Mouse (Mus musculus) intestine, postnatal 0 days (tissue): ENCODE results near the gene Naaa. TPM values are rescaled to one million over a fixed set of nuclear protein-coding genes. Genes with fewer than 3 reads are reported as not detected.

Source experiments
- ATAC-seq: fragments of 200-750 bp; cut with Nextera tagmentation; 2 replicates; pipeline ENCODE4 v1.8.0; 2017; ENCODE audit warnings: mild to moderate bottlenecking, moderate TSS enrichment, moderate library complexity
- H3K27ac ChIP-seq: fragments of 300-500 bp; sonication (generic); 2 replicates; pipeline ENCODE4 v1.5.1; 2014; ENCODE audit warnings: mild to moderate bottlenecking, low read depth, low read length, moderate library complexity
- H3K27me3 ChIP-seq: fragments of 300-500 bp; sonication (generic); replicated peaks from 2 replicates; pipeline ENCODE4 v1.6.1; 2014; ENCODE audit warnings: low read length, mixed read lengths; ENCODE audit not compliant: control insufficient read depth, insufficient read depth
- H3K36me3 ChIP-seq: fragments of 300-500 bp; sonication (generic); 2 replicates; pipeline ENCODE4 v1.6.1; 2014; ENCODE audit warnings: mild to moderate bottlenecking, moderate library complexity; ENCODE audit not compliant: control insufficient read depth, insufficient read depth
- H3K4me1 ChIP-seq: fragments of 300-500 bp; sonication (generic); replicated peaks from 2 replicates; pipeline ENCODE4 v1.6.1; 2014; ENCODE audit warnings: antibody characterized with exemption, low read length, mixed read lengths; ENCODE audit not compliant: control insufficient read depth, insufficient read depth
- H3K4me2 ChIP-seq: fragments of 300-500 bp; sonication (generic); replicated peaks from 2 replicates; pipeline ENCODE4 v1.6.1; 2014; ENCODE audit warnings: low read depth, mild to moderate bottlenecking, moderate library complexity
- H3K4me3 ChIP-seq: fragments of 300-500 bp; sonication (generic); 2 replicates; pipeline ENCODE4 v1.5.1; 2014; ENCODE audit warnings: low read depth, low read length
- H3K9ac ChIP-seq: fragments of 300-500 bp; sonication (generic); 2 replicates; pipeline ENCODE4 v1.6.1; 2014; ENCODE audit warnings: mild to moderate bottlenecking, low read depth, low read length
- H3K9me3 ChIP-seq: fragments of 300-500 bp; sonication (generic); 2 replicates; pipeline ENCODE4 v1.6.1; 2016; ENCODE audit warnings: mixed run types; ENCODE audit not compliant: control insufficient read depth
- CTCF ChIP-seq: sonication (generic); IDR thresholded peaks from 2 replicates; pipeline ENCODE4 v1.5.1; 2016; ENCODE audit warnings: low read depth, mild to moderate bottlenecking, control low read depth, antibody characterized with exemption, moderate library complexity
- WGBS: fragments of 180-500 bp; shearing (Covaris S2); extraction: QIAGEN DNeasy Blood & Tissue Kit; methylation state at CpG from one replicate; pipeline ENCODE4 v1.1.7; 2014; 5-methylcytosine and 5-hydroxymethylcytosine counted together
- polyA plus RNA-seq: library from polyadenylated mRNA; unstranded; fragments of >200 nt; fragmentation: Nextera tagmentation; extraction: Ambion mirVana; gene quantifications from 2 replicates; pipeline ENCODE4 v1.2.1, GENCODE M21; 2015

The Naaa gene
- polyA plus RNA-seq, 1 experiment from 2014 or later: 19.8 TPM

DNA sequence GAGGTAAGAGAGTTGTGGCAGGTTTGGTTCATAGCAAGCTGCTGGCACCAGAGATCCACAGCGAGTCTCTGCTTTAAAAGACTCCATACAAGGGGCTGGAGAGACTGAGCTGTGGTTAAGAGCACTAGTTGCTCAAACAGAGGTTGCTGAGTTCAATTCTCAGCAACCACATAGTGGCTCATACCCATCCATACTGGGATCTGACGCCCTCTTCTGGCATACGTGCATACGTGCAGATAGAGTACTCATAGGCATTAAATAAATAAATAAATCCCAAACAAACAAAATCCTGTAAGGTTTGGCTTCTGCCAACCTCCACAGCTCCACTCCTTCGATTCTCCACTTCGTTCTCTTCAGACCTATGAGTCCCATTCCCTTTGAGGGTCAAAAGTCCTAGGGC is 25.9 kb downstream of the Naaa start:
- no peak for ATAC-seq
- Histone ChIP-seq H3K9ac (no peak overlapping the region), H3K36me3 (no peaks in the 10 kb centered on the region), H3K4me3 (no peak overlapping the region), H3K27ac (no peak overlapping the region), H3K4me1 (no peaks in the 10 kb centered on the region), H3K27me3 (no peaks in the 10 kb centered on the region), H3K9me3 (no peaks in the 10 kb centered on the region), H3K4me2 (no peak overlapping the region)
- TF ChIP-seq CTCF: no peak
- WGBS: 91% methylated on average over 6 of the region's 6 CpGs

DNA sequence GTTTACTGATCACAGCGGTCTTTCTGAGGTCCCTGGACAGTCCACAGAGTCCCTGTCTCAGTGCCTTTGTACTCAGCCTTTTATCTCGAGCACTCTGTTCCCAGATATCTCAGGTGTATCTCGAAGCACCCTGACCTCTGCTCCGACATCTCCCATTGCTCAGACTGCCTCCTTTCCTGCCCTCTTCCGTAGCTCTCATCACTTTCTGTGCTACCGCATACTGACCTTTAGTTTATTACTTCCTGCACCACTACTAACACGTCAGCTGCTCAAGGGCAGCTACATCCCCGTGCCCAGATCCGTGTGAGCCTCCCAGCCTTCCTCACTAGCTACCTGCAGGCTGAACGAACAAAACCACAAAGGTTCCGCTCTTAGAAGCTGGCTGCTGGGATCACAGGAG is 29.4 kb downstream of the Naaa start:
- H3K27me3 ChIP-seq: no peaks in the 10 kb centered on the region
- no peak overlapping the region for H3K4me3 ChIP-seq
- WGBS: 64% methylated on average over 11 of the region's 11 CpGs
- no peaks in the 10 kb centered on the region for H3K9me3 ChIP-seq
- no peak overlapping the region for H3K4me2 ChIP-seq
- H3K9ac ChIP-seq: no peak overlapping the region
- ATAC-seq: peak; percentile 67; the same call in 1 of the 2 replicates
- H3K4me1 ChIP-seq: no peaks in the 10 kb centered on the region
- TF ChIP-seq CTCF: no peak
- H3K36me3 ChIP-seq: no peaks in the 10 kb centered on the region
- no peak overlapping the region for H3K27ac ChIP-seq

DNA sequence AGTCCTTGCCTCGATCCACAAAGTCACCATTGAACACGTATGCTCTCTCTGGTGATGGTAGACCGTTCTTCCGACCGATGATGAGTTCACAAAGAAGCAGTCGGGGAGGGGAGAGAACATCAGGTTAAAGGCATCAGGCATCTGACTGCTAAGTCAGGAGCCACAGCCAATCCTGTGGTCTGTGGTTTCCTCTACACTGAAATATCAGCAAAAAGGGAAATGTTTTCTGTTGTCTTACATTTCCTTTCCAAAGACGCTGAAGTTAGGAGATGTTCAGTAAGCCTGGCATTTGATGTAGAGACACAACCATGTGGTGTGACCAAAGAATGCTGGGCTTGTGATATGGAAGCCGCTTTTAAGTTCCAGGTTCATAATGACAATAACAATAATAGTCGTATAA is 32.5 kb downstream of the Naaa start:
- H3K27ac ChIP-seq: no peak overlapping the region
- TF ChIP-seq CTCF: no peak
- H3K9me3 ChIP-seq: no peaks in the 10 kb centered on the region
- no peak for ATAC-seq
- H3K4me3 ChIP-seq: no peak overlapping the region
- H3K27me3 ChIP-seq: no peaks in the 10 kb centered on the region
- no peaks in the 10 kb centered on the region for H3K36me3 ChIP-seq
- no peak overlapping the region for H3K4me2 ChIP-seq
- no peak overlapping the region for H3K9ac ChIP-seq
- WGBS: 92% methylated on average over 9 of the region's 9 CpGs
- no peaks in the 10 kb centered on the region for H3K4me1 ChIP-seq

DNA sequence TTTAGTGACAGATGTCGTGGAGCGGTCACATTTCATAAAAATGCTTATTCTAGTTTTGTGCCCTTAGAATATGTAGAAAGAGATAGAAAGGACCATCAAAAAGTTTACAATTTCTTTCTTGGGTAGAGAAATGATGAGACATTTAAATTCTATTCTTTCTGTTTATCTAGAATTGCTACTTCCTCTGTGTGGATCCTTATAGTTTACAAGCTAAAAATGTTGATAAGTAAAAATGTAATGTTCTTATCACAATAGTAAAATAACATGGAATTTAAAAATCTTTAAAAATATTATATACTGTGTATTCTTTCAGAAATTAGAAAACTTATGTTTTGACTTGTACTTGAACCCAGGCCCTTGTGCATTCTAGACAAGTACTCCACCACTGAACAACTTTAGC is 33.1 kb downstream of the Naaa start:
- H3K9me3 ChIP-seq: no peaks in the 10 kb centered on the region
- ATAC-seq: no peak
- H3K36me3 ChIP-seq: no peaks in the 10 kb centered on the region
- 97% methylated on average over 2 of the region's 2 CpGs for WGBS
- no peaks in the 10 kb centered on the region for H3K4me1 ChIP-seq
- no peak overlapping the region for H3K9ac ChIP-seq
- no peak overlapping the region for H3K4me3 ChIP-seq
- no peak overlapping the region for H3K27ac ChIP-seq
- no peak overlapping the region for H3K4me2 ChIP-seq
- no peak for TF ChIP-seq CTCF
- H3K27me3 ChIP-seq: no peaks in the 10 kb centered on the region

DNA sequence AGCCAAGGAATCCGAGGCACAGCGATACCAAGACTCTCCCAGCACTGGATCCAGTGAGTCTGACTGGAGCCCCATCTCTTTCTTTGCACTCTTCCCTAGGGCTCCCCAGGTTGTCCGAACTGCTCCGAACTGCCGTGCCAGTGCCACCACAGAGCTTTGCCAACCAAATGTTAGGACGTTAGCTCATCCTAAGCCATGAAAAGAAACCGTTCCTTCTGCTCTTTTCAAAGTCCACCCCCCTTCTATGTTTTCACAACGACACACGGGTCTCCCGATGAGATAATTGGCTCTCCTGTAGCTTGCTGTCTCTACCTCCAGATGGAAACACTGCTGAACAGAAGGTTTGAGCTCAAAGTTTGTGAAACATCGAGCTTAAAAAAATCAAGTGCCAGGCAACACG is 37.2 kb downstream of the Naaa start:
- WGBS: 96% methylated on average over 12 of the region's 12 CpGs
- no peak overlapping the region for H3K4me2 ChIP-seq
- no peaks in the 10 kb centered on the region for H3K9me3 ChIP-seq
- no peaks in the 10 kb centered on the region for H3K4me1 ChIP-seq
- no peaks in the 10 kb centered on the region for H3K27me3 ChIP-seq
- TF ChIP-seq CTCF: no peak
- no peak overlapping the region for H3K4me3 ChIP-seq
- no peak overlapping the region for H3K27ac ChIP-seq
- H3K9ac ChIP-seq: no peak overlapping the region
- ATAC-seq: no peak
- no peaks in the 10 kb centered on the region for H3K36me3 ChIP-seq

- no peaks in the 10 kb centered on the region for H3K4me1 ChIP-seq
- H3K27me3 ChIP-seq: no peaks in the 10 kb centered on the region
- peak; percentile 94 for TF ChIP-seq CTCF
- H3K9ac ChIP-seq: no peak overlapping the region
- no peaks in the 10 kb centered on the region for H3K36me3 ChIP-seq
- no peak overlapping the region for H3K27ac ChIP-seq
- 47% methylated on average over 29 of the region's 29 CpGs for WGBS
- no peaks in the 10 kb centered on the region for H3K9me3 ChIP-seq
- ATAC-seq: peak; percentile 53
- peak overlapping the region; percentile 21; the same call in 1 of the 2 replicates for H3K4me2 ChIP-seq
- H3K4me3 ChIP-seq: no peak overlapping the region
Observed at GRCm38 (mm10) chr5:92239333-92240232, 38.4 kb downstream of the Naaa start.
